Mouse (Mus musculus) testis, adult 2 months (tissue): Measurements from ENCODE around the gene Gfi1b.

Experiments used
- CTCF ChIP-seq: fragments of 200-500 bp; IDR thresholded peaks from 2 replicates; pipeline ENCODE4 v1.5.1; 2012; ENCODE audit warnings: low read depth, mild to moderate bottlenecking, inconsistent platforms, low read length, moderate library complexity; ENCODE audit not compliant: control insufficient read depth, insufficient read depth, insufficient replicate concordance
- POLR2A ChIP-seq: fragments of 200-500 bp; IDR thresholded peaks from 2 replicates; pipeline ENCODE4 v1.6.1; 2012; ENCODE audit warnings: low read depth, mild to moderate bottlenecking, inconsistent platforms, low read length, moderate library complexity; ENCODE audit not compliant: control insufficient read depth

DNA sequence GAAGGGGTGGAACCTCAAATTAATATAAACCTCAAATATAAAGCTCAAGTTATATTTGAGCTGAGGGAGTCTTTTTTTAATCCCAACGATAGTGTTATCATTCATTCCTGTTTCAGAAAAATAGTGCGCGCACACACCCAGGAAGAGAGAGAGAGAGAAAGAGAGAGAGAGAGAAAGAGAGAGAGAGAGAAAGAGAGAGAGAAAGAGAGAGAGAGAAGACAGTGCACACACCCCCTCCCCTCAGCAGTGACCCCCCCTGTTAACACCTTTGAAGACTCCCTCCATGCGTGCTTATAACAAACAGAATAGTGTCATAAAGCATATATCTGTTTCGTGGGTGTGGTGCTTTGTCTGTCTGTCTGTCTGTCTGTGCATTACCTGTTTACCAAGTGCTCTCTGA is 18.2 kb downstream of the Gfi1b start:
- TF ChIP-seq CTCF (no peak), POLR2A (no peak)
